Mouse (Mus musculus): ENCODE data around the gene Rgs6. TPM values are rescaled to one million over a fixed set of nuclear protein-coding genes. Genes with fewer than 3 reads are reported as not detected.

The Rgs6 gene
- total and polyA plus RNA-seq, 2 experiments: 0.09 TPM; not detected in 1

DNA sequence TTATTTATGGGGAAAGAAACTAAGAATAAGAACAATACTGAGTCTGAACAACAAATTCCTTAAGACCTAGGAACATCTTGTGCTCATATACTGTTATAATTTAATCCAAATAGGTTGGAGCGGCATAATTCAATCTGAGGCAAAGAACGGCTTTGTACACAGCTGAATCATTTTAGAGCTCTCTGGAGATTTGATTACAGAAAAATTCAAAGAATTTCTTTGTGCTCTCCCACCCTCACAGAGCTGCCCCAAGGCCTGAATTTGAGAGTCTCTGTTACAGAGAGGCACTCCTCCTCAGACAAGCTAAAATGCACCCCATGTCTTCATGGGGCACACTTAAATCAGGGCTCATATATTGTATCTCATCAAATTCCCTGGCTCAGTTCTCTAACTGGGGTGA is 332.1 kb downstream of the Rgs6 start:
- no peak for TF ChIP-seq CTCF (IDR thresholded peaks at IDR 0.05; ENCODE audit: low read depth, low read length)
- TF ChIP-seq POLR2A (IDR thresholded peaks at IDR 0.05; ENCODE audit: extremely low read depth, insufficient read depth, low read length): no peak
- WGBS: 89% methylated on average over 2 of the region's 2 CpGs
- no peak overlapping the region for H3K9ac ChIP-seq (ENCODE audit: low read depth, low read length)
- DNase-seq (ENCODE audit: extremely low read depth, low read depth, low spot score): no peak
- H3K36me3 ChIP-seq (ENCODE audit: control insufficient read depth, insufficient read depth, low read length): no peaks in the 10 kb centered on the region
- no peaks in the 10 kb centered on the region for H3K27me3 ChIP-seq (ENCODE audit: control insufficient read depth, insufficient read depth, low read length)
- H3K79me2 ChIP-seq (ENCODE audit: control insufficient read depth, insufficient read depth, low read length): no peaks in the 10 kb centered on the region
- peaks cover 6% of the 10 kb centered on the region for H3K4me1 ChIP-seq (ENCODE audit: control insufficient read depth, insufficient read depth, low read length)
- H3K4me3 ChIP-seq (ENCODE audit: insufficient read depth, low read depth, low read length): no peak overlapping the region
- H3K27ac ChIP-seq (replicated peaks; ENCODE audit: insufficient read depth, low read depth, low read length): no peak overlapping the region

DNA sequence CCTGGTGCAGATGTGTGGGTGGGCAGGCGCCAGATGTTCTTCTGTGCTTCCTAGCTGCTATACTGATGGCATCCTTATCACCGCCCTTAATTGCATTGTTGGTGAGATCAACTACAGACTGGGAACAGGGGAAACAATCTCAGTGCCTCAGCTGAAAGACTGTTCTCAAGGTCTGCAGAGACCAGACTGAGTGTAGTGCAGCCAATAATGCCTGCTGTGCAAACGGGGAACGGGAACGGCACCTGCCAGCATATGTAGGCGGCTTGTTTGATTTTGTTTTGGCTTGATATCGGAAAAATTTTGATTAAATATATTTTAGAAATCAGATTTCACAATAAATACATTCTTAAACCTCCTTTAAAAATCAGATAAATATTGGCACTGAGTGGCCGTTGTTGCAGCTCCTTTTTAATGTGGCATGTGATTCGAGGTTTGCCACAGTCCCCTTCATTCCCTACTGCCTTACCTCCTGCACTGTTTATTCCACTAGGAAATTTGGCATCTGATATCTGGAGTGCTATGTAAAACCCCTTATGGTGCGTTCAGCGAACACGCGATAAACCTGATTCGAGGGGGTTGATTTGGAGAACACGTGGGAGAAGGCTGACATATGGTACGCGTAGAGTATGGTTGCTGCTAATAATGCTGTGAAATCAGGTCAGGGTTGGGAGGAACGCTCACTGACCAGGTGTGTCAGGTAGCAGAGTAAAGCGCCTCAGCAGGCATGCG is 333.4 kb downstream of the Rgs6 start:
- no peak for TF ChIP-seq POLR2A (IDR thresholded peaks at IDR 0.05; ENCODE audit: extremely low read depth, insufficient read depth, low read length)
- TF ChIP-seq CTCF (IDR thresholded peaks at IDR 0.05; ENCODE audit: low read depth, low read length): no peak
- WGBS: 82% methylated on average over 20 of the region's 20 CpGs
- H3K9ac ChIP-seq (ENCODE audit: low read depth, low read length): no peak overlapping the region
- no peak for DNase-seq (ENCODE audit: extremely low read depth, low read depth, low spot score)
- H3K36me3 ChIP-seq (ENCODE audit: control insufficient read depth, insufficient read depth, low read length): no peaks in the 10 kb centered on the region
- no peaks in the 10 kb centered on the region for H3K79me2 ChIP-seq (ENCODE audit: control insufficient read depth, insufficient read depth, low read length)
- no peak overlapping the region for H3K27ac ChIP-seq (replicated peaks; ENCODE audit: insufficient read depth, low read depth, low read length)
- H3K4me1 ChIP-seq (ENCODE audit: control insufficient read depth, insufficient read depth, low read length): no peaks in the 10 kb centered on the region
- H3K4me3 ChIP-seq (ENCODE audit: insufficient read depth, low read depth, low read length): no peak overlapping the region
- H3K27me3 ChIP-seq (ENCODE audit: control insufficient read depth, insufficient read depth, low read length): no peaks in the 10 kb centered on the region

DNA sequence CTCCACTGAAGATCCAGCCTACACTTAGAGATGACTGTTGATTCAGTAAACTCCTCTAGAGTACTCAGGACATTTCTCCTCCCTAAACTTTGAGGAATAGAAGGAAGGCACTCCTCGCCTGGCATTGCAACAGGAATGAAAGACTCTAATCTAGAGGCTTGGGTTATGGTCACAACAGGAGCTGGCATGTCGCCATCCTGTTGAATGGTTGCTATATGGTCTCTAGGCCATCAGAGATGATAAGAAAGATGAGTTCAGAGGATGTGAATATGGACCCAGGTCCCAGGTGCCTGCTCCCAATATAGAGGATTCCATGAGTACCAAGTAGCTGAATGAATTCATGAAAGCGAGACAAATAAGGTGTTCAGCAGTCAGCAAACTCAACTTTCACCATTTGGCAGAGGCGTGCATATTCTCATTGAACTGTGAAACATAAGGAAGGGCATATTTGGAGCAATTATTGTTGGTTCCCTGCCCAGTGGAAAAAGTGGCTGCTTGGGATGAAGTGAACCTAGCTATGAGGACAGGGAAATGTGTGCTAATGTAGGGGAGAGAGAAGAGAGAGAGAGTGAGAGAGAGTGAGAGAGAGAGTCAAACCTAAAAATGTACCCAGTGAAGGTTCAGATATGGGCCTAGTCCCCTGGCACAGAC is 334.9 kb downstream of the Rgs6 start:
- H3K4me1 ChIP-seq (ENCODE audit: control insufficient read depth, insufficient read depth, low read length): no peaks in the 10 kb centered on the region
- TF ChIP-seq CTCF (IDR thresholded peaks at IDR 0.05; ENCODE audit: low read depth, low read length): no peak
- TF ChIP-seq POLR2A (IDR thresholded peaks at IDR 0.05; ENCODE audit: extremely low read depth, insufficient read depth, low read length): no peak
- H3K79me2 ChIP-seq (ENCODE audit: control insufficient read depth, insufficient read depth, low read length): no peaks in the 10 kb centered on the region
- H3K9ac ChIP-seq (ENCODE audit: low read depth, low read length): no peak overlapping the region
- 88% methylated on average over 4 of the region's 4 CpGs for WGBS
- H3K27ac ChIP-seq (replicated peaks; ENCODE audit: insufficient read depth, low read depth, low read length): no peak overlapping the region
- no peaks in the 10 kb centered on the region for H3K27me3 ChIP-seq (ENCODE audit: control insufficient read depth, insufficient read depth, low read length)
- no peaks in the 10 kb centered on the region for H3K36me3 ChIP-seq (ENCODE audit: control insufficient read depth, insufficient read depth, low read length)
- no peak for DNase-seq (ENCODE audit: extremely low read depth, low read depth, low spot score)
- H3K4me3 ChIP-seq (ENCODE audit: insufficient read depth, low read depth, low read length): no peak overlapping the region

DNA sequence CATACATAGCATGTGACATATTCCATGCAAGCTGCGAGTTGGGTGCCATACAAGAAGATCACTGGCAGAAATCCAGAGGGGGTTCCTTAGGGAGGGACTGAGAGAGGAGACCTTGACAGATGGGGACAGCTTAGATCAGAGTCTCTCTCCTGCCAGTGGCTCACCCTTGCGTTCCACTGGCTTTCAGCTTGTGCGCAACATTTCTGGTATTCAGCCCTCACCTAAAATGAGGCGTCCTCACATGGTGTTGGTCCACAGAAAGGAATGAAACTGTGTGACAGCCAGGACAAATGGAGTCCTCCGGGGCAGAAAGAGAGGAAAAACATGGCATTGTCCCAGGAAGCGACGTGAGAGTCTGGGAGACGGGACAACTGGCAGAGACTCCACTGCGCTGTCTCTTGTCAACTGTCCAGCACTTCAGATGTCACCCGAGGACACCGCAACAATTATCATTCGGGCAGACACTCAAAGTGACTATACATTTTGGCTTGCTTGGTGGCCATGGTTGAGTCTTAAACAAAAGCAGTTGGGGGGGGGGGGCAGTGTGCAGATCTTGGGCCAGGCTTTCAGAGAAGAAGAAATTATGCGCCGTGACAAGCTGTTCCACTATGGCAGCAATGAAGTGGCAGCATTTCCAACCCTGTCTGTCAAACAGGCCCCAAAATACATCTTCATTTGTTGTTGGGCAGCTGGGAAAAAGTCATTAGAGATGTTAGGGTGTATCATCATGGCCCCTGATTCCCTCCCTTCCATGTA is 344.8 kb downstream of the Rgs6 start:
- Histone ChIP-seq H3K27ac (replicated peaks; ENCODE audit: insufficient read depth, low read depth, low read length) (no peak overlapping the region), H3K9ac (ENCODE audit: low read depth, low read length) (no peak overlapping the region), H3K79me2 (ENCODE audit: control insufficient read depth, insufficient read depth, low read length) (no peaks in the 10 kb centered on the region), H3K36me3 (ENCODE audit: control insufficient read depth, insufficient read depth, low read length) (no peaks in the 10 kb centered on the region), H3K27me3 (ENCODE audit: control insufficient read depth, insufficient read depth, low read length) (no peaks in the 10 kb centered on the region), H3K4me3 (ENCODE audit: insufficient read depth, low read depth, low read length) (no peak overlapping the region), H3K4me1 (ENCODE audit: control insufficient read depth, insufficient read depth, low read length) (peaks cover 8% of the 10 kb centered on the region; the same call in 1 of the 2 replicates)
- DNase-seq (ENCODE audit: extremely low read depth, low read depth, low spot score): peak; percentile 81
- WGBS: 46% methylated on average over 14 of the region's 14 CpGs
- no peak for TF ChIP-seq CTCF (IDR thresholded peaks at IDR 0.05; ENCODE audit: low read depth, low read length)
- TF ChIP-seq POLR2A (IDR thresholded peaks at IDR 0.05; ENCODE audit: extremely low read depth, insufficient read depth, low read length): no peak

DNA sequence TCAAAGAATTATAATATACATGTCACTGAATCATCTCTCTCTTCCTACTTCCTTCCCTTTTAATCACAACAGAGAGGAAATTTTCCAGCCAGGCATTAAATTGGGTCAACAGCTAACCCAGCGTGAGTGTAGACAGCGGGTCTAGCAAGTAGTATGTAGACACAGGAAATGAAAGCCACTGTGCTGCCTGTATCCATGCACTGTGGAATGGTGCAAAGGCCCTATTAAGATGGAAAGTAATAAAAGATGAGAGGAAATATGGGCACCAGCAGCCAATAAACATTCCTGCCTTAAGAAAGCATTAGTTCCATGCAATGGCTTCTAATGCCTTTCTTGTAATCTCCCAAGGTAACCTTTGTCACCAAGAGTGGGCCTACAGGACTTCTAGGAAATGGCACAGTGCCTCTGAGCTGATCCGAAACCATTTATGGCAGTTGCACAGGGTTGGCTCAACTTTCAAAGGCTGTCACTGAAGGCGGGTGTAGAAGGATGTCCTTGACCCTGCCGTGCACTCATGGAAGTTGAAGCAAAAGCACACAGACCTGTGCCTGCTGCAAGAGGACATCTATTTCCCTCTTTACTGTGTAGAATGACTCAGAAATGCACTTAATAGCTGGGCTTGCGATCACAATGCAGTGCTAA is 347.1 kb downstream of the Rgs6 start:
- peak; percentile 82 for DNase-seq (ENCODE audit: extremely low read depth, low read depth, low spot score)
- Histone ChIP-seq H3K9ac (ENCODE audit: low read depth, low read length) (no peak overlapping the region), H3K27ac (replicated peaks; ENCODE audit: insufficient read depth, low read depth, low read length) (no peak overlapping the region), H3K79me2 (ENCODE audit: control insufficient read depth, insufficient read depth, low read length) (no peaks in the 10 kb centered on the region), H3K4me3 (ENCODE audit: insufficient read depth, low read depth, low read length) (no peak overlapping the region), H3K27me3 (ENCODE audit: control insufficient read depth, insufficient read depth, low read length) (no peaks in the 10 kb centered on the region), H3K4me1 (ENCODE audit: control insufficient read depth, insufficient read depth, low read length) (peaks cover 8% of the 10 kb centered on the region; the same call in 1 of the 2 replicates), H3K36me3 (ENCODE audit: control insufficient read depth, insufficient read depth, low read length) (no peaks in the 10 kb centered on the region)
- TF ChIP-seq CTCF (IDR thresholded peaks at IDR 0.05; ENCODE audit: low read depth, low read length): no peak
- TF ChIP-seq POLR2A (IDR thresholded peaks at IDR 0.05; ENCODE audit: extremely low read depth, insufficient read depth, low read length): no peak
- 41% methylated on average over 6 of the region's 6 CpGs for WGBS
